Mouse (Mus musculus): ENCODE data around the gene Lrrc8c. TPM values are rescaled to one million over a fixed set of nuclear protein-coding genes. Genes with fewer than 3 reads are reported as not detected.
"Not testable (repeated sequence)": the region's sequence is repeated elsewhere in the genome, so short reads cannot be mapped to it uniquely, and the experiment has no call there.

Gene Lrrc8c
- polyA plus RNA-seq, 1 experiment from 2014 or later: 10.1 TPM

DNA sequence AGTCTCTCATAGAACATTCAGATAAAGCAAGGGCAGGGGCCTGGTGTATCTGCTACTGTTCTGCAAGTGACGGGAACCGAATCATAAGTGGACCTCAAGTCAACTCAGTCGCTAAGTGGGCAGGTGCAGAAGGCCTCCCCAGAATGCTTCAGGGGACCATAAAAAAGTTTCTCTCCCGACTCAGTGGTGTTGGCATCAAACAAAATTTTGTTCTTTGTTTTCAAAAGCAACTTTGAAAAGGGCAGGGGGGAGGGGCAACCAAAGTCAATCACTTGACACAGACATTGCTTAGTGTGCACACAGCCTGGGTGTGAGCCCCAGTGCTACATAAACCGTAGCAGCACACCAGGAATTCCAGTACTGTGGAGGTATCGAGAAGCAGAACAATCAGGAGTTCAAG lies 116.4 kb downstream of the Lrrc8c start:
- Histone ChIP-seq H3K4me1 (replicated peaks; ENCODE audit: control insufficient read depth, insufficient read depth, low read length) (no peaks in the 10 kb centered on the region), H3K4me3 (ENCODE audit: low read depth, low read length) (no peak overlapping the region), H3K27me3 (ENCODE audit: control insufficient read depth, insufficient read depth, low read length) (no peaks in the 10 kb centered on the region), H3K9ac (ENCODE audit: low read length) (no peak overlapping the region), H3K4me2 (ENCODE audit: low read depth, low read length, severe bottlenecking) (no peak overlapping the region), H3K9me3 (ENCODE audit: control insufficient read depth, low read length) (no peaks in the 10 kb centered on the region), H3K36me3 (ENCODE audit: control insufficient read depth, insufficient read depth, low read length) (no peaks in the 10 kb centered on the region), H3K27ac (ENCODE audit: low read depth, low read length) (no peak overlapping the region)
- DNase-seq (ENCODE audit: low spot score) (no peak), ATAC-seq (replicated peaks; ENCODE audit: low FRiP score) (no peak)
- 82% methylated on average over 6 of the region's 6 CpGs for WGBS

DNA sequence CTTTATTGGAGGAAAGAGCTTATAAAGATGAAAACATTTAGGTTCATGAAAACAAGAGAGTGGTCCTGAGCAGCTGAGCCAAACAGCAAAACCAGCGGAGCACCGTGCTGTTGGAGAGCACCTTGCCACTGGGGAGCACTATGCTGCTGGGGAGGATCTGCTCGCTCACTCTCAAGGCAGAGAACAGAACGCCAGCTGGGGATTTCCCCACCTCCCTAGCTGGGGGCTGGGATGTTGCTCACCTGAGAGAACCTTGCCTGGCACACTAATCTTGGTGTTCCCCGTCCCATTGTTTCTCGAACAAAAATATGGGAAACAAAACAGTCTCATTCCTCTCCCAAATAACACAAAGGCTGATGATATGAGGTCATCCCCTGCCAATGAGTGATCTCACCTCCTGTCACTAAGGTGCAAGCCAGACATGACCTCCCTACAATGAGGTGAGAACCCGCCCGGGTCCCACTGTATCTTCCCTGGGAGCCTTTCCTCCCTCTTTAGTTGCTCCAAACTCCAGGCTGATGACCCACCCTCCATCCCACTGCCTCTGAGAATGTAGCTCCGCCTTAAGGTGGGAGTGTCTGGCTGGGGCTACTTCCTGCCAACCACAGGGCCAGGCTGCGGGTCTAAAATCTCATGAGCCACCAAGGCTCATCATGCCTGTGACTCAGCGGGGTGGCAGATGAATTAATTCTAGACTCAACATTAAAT lies 117.5 kb downstream of the Lrrc8c start:
- H3K27ac ChIP-seq (ENCODE audit: low read depth, low read length): no peak overlapping the region
- WGBS: 84% methylated on average over 11 of the region's 11 CpGs
- no peak for ATAC-seq (replicated peaks; ENCODE audit: low FRiP score)
- H3K4me2 ChIP-seq (ENCODE audit: low read depth, low read length, severe bottlenecking): no peak overlapping the region
- no peaks in the 10 kb centered on the region for H3K9me3 ChIP-seq (ENCODE audit: control insufficient read depth, low read length)
- no peaks in the 10 kb centered on the region for H3K27me3 ChIP-seq (ENCODE audit: control insufficient read depth, insufficient read depth, low read length)
- no peaks in the 10 kb centered on the region for H3K36me3 ChIP-seq (ENCODE audit: control insufficient read depth, insufficient read depth, low read length)
- DNase-seq (ENCODE audit: low spot score): no peak
- H3K9ac ChIP-seq (ENCODE audit: low read length): no peak overlapping the region
- no peaks in the 10 kb centered on the region for H3K4me1 ChIP-seq (replicated peaks; ENCODE audit: control insufficient read depth, insufficient read depth, low read length)
- no peak overlapping the region for H3K4me3 ChIP-seq (ENCODE audit: low read depth, low read length)

- H3K27ac ChIP-seq (ENCODE audit: low read depth, low read length); H3K36me3 ChIP-seq (ENCODE audit: control insufficient read depth, insufficient read depth, low read length); ATAC-seq (replicated peaks; ENCODE audit: low FRiP score); H3K9me3 ChIP-seq (ENCODE audit: control insufficient read depth, low read length); H3K9ac ChIP-seq (ENCODE audit: low read length); DNase-seq (ENCODE audit: low spot score); H3K4me2 ChIP-seq (ENCODE audit: low read depth, low read length, severe bottlenecking); H3K4me1 ChIP-seq (replicated peaks; ENCODE audit: control insufficient read depth, insufficient read depth, low read length); H3K27me3 ChIP-seq (ENCODE audit: control insufficient read depth, insufficient read depth, low read length); H3K4me3 ChIP-seq (ENCODE audit: low read depth, low read length): not testable (repeated sequence)
- WGBS: 84% methylated on average over 2 of the region's 2 CpGs
Measured at GRCm38 (mm10) chr5:105638266-105638665, 119.1 kb downstream of the Lrrc8c start.

DNA sequence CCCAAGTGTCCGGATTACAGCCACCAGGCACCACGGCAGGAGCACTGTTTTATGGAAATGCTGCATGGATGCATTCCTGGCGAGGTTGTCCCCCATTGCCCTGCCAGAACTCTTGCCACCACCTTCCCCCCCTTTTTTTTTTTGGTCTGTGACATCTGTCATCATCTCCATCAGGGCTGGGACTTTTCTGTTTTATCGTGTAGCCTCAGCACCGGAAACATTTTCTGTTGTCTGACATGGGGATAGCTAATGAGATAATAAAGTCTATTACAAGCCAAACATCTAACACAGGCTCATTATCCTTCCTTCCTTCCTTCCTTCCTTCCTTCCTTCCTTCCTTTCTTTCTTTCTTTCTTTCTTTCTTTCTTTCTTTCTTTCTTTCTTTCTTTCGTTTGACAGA lies 119.7 kb downstream of the Lrrc8c start:
- no peaks in the 10 kb centered on the region for H3K36me3 ChIP-seq (ENCODE audit: control insufficient read depth, insufficient read depth, low read length)
- 94% methylated on average over 6 of the region's 6 CpGs for WGBS
- no peak overlapping the region for H3K4me2 ChIP-seq (ENCODE audit: low read depth, low read length, severe bottlenecking)
- no peaks in the 10 kb centered on the region for H3K4me1 ChIP-seq (replicated peaks; ENCODE audit: control insufficient read depth, insufficient read depth, low read length)
- no peak overlapping the region for H3K27ac ChIP-seq (ENCODE audit: low read depth, low read length)
- H3K9me3 ChIP-seq (ENCODE audit: control insufficient read depth, low read length): no peaks in the 10 kb centered on the region
- DNase-seq (ENCODE audit: low spot score) (no peak), ATAC-seq (replicated peaks; ENCODE audit: low FRiP score) (no peak)
- H3K4me3 ChIP-seq (ENCODE audit: low read depth, low read length): no peak overlapping the region
- H3K9ac ChIP-seq (ENCODE audit: low read length): no peak overlapping the region
- H3K27me3 ChIP-seq (ENCODE audit: control insufficient read depth, insufficient read depth, low read length): no peaks in the 10 kb centered on the region

- Histone ChIP-seq H3K9ac (ENCODE audit: low read length) (no peak overlapping the region), H3K4me1 (replicated peaks; ENCODE audit: control insufficient read depth, insufficient read depth, low read length) (no peaks in the 10 kb centered on the region), H3K4me2 (ENCODE audit: low read depth, low read length, severe bottlenecking) (no peak overlapping the region), H3K27me3 (ENCODE audit: control insufficient read depth, insufficient read depth, low read length) (no peaks in the 10 kb centered on the region), H3K9me3 (ENCODE audit: control insufficient read depth, low read length) (no peaks in the 10 kb centered on the region), H3K4me3 (ENCODE audit: low read depth, low read length) (no peak overlapping the region), H3K36me3 (ENCODE audit: control insufficient read depth, insufficient read depth, low read length) (no peaks in the 10 kb centered on the region), H3K27ac (ENCODE audit: low read depth, low read length) (no peak overlapping the region)
- no peak for DNase-seq (ENCODE audit: low spot score)
- WGBS: 94% methylated on average over 11 of the region's 11 CpGs
- no peak for ATAC-seq (replicated peaks; ENCODE audit: low FRiP score)
Measured at GRCm38 (mm10) chr5:105639363-105639762, 120.2 kb downstream of the Lrrc8c start.

DNA sequence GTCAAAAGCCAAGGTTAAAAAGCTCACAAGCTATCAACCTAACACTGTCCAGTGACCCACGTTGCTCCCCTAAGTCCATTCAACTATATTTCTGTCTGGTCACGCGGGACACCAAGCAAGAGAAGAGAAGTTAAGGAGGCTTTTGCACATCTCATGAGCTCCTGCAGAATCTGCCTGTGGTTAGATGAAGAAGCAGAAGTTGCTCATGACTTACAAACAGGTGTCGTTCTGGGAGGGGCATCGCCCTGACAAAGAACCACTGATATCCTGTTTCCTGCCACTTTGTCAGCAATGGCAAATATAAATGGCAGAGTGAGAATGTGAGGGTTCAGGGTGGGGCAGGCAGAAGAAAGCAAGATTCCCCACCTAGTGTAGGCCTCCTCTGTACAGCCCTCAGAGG lies 123.3 kb downstream of the Lrrc8c start:
- Histone ChIP-seq H3K36me3 (ENCODE audit: control insufficient read depth, insufficient read depth, low read length) (no peaks in the 10 kb centered on the region), H3K4me2 (ENCODE audit: low read depth, low read length, severe bottlenecking) (no peak overlapping the region), H3K4me3 (ENCODE audit: low read depth, low read length) (no peak overlapping the region), H3K27ac (ENCODE audit: low read depth, low read length) (no peak overlapping the region), H3K9ac (ENCODE audit: low read length) (no peak overlapping the region), H3K9me3 (ENCODE audit: control insufficient read depth, low read length) (no peaks in the 10 kb centered on the region), H3K4me1 (replicated peaks; ENCODE audit: control insufficient read depth, insufficient read depth, low read length) (no peaks in the 10 kb centered on the region), H3K27me3 (ENCODE audit: control insufficient read depth, insufficient read depth, low read length) (no peaks in the 10 kb centered on the region)
- 94% methylated on average over 5 of the region's 5 CpGs for WGBS
- ATAC-seq (replicated peaks; ENCODE audit: low FRiP score) (no peak), DNase-seq (ENCODE audit: low spot score) (no peak)

DNA sequence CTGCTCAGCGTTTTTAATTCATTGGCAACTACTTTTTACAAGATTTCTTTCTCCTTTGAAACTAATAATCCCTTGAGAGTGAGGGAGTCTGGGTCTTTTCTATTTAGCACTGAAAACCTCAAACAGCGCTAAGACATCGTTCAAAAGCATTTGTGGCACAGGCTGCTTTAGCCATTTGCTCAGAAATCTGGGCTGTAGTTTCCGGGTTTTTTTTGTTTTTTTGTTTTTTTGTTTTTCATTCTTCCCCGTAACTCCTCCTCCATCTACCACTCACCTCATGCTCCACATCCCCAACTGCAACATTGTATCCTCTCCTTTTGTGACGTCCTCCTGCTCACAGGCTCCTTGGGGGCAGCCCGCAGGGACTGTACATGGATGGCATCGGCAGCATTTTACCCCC lies 124.1 kb downstream of the Lrrc8c start:
- H3K36me3 ChIP-seq (ENCODE audit: control insufficient read depth, insufficient read depth, low read length): no peaks in the 10 kb centered on the region
- WGBS: 67% methylated on average over 8 of the region's 8 CpGs
- H3K4me2 ChIP-seq (ENCODE audit: low read depth, low read length, severe bottlenecking): no peak overlapping the region
- no peak overlapping the region for H3K9ac ChIP-seq (ENCODE audit: low read length)
- ATAC-seq (replicated peaks; ENCODE audit: low FRiP score) (no peak), DNase-seq (ENCODE audit: low spot score) (no peak)
- no peak overlapping the region for H3K27ac ChIP-seq (ENCODE audit: low read depth, low read length)
- no peaks in the 10 kb centered on the region for H3K27me3 ChIP-seq (ENCODE audit: control insufficient read depth, insufficient read depth, low read length)
- no peak overlapping the region for H3K4me3 ChIP-seq (ENCODE audit: low read depth, low read length)
- no peaks in the 10 kb centered on the region for H3K4me1 ChIP-seq (replicated peaks; ENCODE audit: control insufficient read depth, insufficient read depth, low read length)
- no peaks in the 10 kb centered on the region for H3K9me3 ChIP-seq (ENCODE audit: control insufficient read depth, low read length)

GRCm38 (mm10) chr5:105644195-105644594 lies 125.0 kb downstream of the Lrrc8c start:
- ATAC-seq (replicated peaks; ENCODE audit: low FRiP score) (no peak), DNase-seq (ENCODE audit: low spot score) (no peak)
- Histone ChIP-seq H3K27me3 (ENCODE audit: control insufficient read depth, insufficient read depth, low read length) (no peaks in the 10 kb centered on the region), H3K4me3 (ENCODE audit: low read depth, low read length) (no peak overlapping the region), H3K36me3 (ENCODE audit: control insufficient read depth, insufficient read depth, low read length) (no peaks in the 10 kb centered on the region), H3K4me2 (ENCODE audit: low read depth, low read length, severe bottlenecking) (no peak overlapping the region), H3K4me1 (replicated peaks; ENCODE audit: control insufficient read depth, insufficient read depth, low read length) (no peaks in the 10 kb centered on the region), H3K27ac (ENCODE audit: low read depth, low read length) (no peak overlapping the region), H3K9me3 (ENCODE audit: control insufficient read depth, low read length) (no peaks in the 10 kb centered on the region), H3K9ac (ENCODE audit: low read length) (no peak overlapping the region)
- WGBS: 86% methylated on average over 6 of the region's 6 CpGs

GRCm38 (mm10) chr5:105647094-105647493 lies 127.9 kb downstream of the Lrrc8c start:
- Histone ChIP-seq H3K4me2 (ENCODE audit: low read depth, low read length, severe bottlenecking) (no peak overlapping the region), H3K9me3 (ENCODE audit: control insufficient read depth, low read length) (no peaks in the 10 kb centered on the region), H3K36me3 (ENCODE audit: control insufficient read depth, insufficient read depth, low read length) (no peaks in the 10 kb centered on the region), H3K4me3 (ENCODE audit: low read depth, low read length) (no peak overlapping the region), H3K27me3 (ENCODE audit: control insufficient read depth, insufficient read depth, low read length) (no peaks in the 10 kb centered on the region), H3K27ac (ENCODE audit: low read depth, low read length) (no peak overlapping the region), H3K9ac (ENCODE audit: low read length) (no peak overlapping the region), H3K4me1 (replicated peaks; ENCODE audit: control insufficient read depth, insufficient read depth, low read length) (no peaks in the 10 kb centered on the region)
- WGBS: 93% methylated on average over 7 of the region's 7 CpGs
- ATAC-seq (replicated peaks; ENCODE audit: low FRiP score) (no peak), DNase-seq (ENCODE audit: low spot score) (no peak)
